Mouse (Mus musculus) G1E-ER4 (cell line): ENCODE measurements around the gene Exph5. TPM values are rescaled to one million over a fixed set of nuclear protein-coding genes. Genes with fewer than 3 reads are reported as not detected.

Source experiments
- GATA1 ChIP-seq: IDR thresholded peaks from one replicate; pipeline ENCODE4 v1.8.0; 2012; ENCODE audit warnings: low read length, inconsistent platforms
- polyA plus RNA-seq: library from polyadenylated mRNA; stranded (reverse); fragments of >175 nt; gene quantifications from 2 replicates; pipeline ENCODE4 v1.2.3, GENCODE M21; 2012

The Exph5 gene
- polyA plus RNA-seq, 1 experiment = not detected

DNA sequence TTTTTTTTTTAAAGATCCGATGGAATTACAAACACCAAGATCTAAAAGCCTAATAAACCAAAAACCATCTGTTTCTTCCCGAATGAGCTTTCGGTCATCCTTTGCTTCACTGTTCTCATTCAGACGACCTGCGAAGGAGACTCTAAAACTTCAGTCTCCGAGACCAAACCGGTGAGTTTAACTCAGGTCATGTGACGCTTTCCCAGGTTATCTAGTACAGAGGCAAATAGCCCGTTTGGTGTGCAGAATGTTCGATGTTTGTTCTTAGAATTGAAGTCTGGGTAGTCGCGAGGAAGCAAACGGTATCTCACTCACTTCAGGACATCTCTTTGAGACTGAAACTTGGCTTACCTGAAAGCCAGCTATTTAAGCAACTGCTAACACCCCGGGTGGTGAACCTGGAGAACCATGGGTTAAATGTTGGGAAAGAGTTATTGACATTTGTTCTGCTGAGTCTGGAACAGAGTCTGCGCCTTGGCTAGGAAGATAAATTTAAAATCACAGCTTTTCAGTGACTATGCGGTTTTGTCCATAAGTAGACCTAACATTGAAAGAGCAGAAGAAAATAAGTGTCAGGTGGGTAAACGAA is 39.0 kb downstream of the Exph5 start:
- no peak for TF ChIP-seq GATA1

GRCm38 (mm10) chr9:53340969-53341368 is 39.5 kb downstream of the Exph5 start:
- TF ChIP-seq GATA1 = no peak

DNA sequence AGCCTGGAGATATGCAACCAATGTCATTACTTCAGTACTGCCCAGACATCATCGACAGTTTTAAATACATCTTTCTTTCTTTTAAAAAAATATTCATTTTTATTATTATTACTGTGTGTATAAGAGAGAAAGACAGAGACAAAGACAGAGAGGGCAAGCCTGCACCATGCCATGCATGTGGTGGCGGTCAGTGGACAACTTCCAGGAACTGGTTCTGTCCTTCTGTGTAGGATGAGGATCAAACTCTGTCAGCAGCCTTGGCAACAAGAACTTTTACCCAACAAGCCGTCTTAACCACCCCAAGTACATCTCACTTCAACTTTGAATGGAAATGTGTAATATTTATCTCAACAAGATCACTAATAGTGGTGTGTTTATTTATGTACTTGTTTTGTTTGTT is 40.5 kb downstream of the Exph5 start:
- TF ChIP-seq GATA1 = no peak

DNA sequence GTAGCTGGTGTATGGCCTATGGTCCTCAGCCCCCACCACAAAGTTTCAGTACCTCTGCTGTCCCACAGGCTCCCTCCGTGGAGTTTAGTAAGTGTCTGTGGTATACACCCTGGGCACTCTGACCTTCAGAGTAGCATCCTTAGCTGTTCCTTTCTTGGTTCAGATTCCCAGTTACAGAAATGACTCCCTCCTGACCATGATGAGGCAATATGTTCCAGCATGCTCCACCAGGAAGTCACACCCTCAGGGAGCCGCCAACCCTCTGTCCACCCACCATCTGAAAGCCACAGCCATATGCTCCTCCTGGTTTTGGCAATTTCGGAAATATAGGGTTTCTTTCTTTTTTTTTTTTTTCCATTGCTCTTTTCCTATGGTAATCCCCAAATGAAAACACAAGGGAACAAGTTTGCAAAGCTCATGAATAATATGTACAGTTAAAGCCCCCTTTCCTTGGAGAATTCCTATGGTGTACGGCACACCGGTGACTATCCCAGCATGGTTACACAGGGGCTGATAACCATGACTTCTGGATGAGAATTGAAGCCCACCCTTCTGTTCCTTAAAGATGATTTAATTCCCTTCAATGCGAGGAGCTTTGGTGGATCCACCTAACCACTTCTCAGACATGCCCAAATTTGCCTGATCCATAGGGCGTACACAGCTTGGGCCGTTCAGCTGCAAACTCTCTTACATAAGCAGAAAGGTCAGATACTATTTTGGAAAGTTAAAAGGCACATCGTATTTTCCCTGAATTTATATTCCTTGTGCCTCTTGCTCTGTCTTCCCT is 43.4 kb downstream of the Exph5 start:
- no peak for TF ChIP-seq GATA1

DNA sequence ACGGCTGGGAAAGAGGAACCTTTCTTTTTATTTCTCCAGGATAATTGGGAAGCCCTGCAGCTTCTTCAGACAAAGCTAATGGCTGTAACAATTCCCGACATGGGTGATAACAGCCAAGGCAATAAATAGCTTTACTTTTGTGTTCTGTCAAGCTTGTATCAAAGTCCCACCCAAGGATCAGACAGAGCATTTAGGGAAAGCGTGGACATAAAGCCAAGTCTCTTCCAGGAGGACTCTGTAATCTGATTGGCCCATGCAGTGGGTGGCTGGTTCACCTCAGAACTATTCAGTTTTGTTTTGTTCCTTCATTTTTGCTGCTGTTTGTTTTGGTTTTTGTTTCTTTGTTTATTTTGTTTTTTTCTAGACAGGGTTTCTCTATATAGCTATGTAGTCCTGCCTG is 44.3 kb downstream of the Exph5 start:
- no peak for TF ChIP-seq GATA1

GRCm38 (mm10) chr9:53346402-53346801 is 44.9 kb downstream of the Exph5 start:
- no peak for TF ChIP-seq GATA1

- TF ChIP-seq GATA1 = no peak
These were observed 47.7 kb downstream of the Exph5 start for GRCm38 (mm10) chr9:53349211-53349610.

GRCm38 (mm10) chr9:53350331-53350730 is 48.9 kb downstream of the Exph5 start:
- no peak for TF ChIP-seq GATA1

DNA sequence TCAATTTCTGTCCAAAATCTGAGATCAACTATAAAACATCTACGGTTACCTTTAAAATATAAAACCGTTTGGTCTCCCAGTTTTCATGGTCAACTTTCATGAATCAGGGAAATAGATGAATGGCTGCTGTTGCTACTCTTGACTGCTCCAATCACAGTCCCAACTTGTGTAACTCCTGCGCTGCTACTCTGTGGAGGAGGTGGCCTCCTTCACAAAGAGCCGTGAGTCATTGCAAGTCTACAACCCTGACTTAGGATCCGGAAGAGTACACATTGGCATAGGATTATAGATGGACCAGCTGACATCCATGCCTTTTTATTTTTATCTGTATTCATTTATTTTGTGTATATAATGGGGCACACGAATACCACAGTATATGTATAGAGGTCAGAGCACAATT is 50.4 kb downstream of the Exph5 start:
- TF ChIP-seq GATA1 = no peak

DNA sequence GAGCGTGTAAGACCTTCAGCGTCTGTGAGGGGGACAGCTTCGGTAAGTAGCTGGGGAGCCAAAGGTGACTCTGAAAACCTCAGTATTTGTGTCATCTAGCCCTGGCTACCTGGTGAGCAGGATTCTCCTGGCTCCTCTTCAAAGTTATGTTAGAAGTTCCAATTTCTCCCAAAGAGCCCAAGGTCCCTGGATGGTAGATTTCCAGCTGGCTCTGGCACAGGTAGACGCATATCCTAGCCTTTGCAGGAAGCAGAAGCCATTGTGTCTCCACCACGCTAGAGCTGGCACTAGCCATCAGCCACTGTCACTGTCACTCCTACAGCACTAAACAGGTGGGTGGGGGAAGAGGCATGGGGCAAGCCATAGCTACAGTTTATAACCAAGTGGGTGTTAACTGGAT is 51.7 kb downstream of the Exph5 start:
- no peak for TF ChIP-seq GATA1

- no peak for TF ChIP-seq GATA1
These were observed 55.0 kb downstream of the Exph5 start for GRCm38 (mm10) chr9:53356219-53357155.

DNA sequence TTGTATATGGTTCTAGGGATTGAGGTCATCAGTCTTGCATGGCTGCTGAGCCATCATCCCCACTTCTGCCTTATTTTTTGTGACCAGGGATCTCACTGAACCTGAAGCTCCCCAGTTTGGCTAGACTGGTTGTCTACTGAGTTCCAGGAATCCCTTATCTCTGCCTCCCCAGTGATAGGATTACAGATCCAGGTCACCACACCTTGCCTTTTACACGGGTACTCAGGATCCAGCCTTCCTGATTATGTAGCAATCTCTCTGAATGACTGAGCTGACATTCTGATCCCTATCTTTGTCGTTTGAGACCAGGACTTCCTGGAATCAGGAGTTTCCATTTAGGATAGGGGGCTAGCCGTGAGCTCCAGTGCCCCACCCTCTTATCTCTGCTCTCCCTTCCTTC is 69.9 kb downstream of the Exph5 start:
- TF ChIP-seq GATA1 = no peak

GRCm38 (mm10) chr9:53375907-53376306 is 74.4 kb downstream of the Exph5 start:
- no peak for TF ChIP-seq GATA1

DNA sequence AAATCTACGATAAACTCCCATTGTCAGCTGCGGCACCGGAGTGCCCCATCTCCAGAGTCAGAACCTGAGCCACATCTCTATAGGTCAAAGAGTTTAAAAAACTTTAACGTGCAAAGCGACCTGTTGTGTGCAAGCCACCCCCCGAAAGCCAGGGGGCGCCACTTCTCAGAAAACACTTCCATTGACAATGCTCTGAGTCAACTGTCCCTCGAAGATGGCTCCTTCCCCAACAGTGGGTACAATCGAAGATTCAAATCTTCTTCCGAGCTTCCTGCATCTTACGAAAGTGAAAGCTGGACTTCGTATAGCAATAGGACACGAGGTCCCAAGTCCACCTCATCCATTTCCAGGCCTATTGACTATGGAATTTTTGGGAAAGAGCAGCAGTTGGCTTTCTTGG is 75.3 kb downstream of the Exph5 start:
- TF ChIP-seq GATA1 = no peak

- TF ChIP-seq GATA1 = no peak
These were observed 76.1 kb downstream of the Exph5 start for GRCm38 (mm10) chr9:53377597-53377996.

DNA sequence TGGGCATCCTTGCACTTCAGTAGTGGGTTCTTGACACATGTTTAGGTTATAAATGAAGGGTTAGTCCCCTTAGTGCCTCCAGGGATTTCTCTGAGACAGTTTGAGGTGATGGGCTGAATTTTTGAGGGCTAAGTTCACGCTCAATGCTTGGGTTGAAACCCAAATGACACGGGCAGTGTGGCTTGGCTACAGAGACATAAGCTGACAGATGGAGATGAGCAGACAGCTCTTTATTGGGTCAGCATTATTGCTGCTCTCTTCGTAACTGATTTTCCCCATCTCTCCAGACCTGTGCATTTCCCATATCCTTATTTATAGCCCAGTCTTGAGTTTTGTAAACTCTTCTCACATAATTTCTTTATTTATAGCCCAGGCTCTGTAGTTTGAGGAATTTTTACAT is 76.7 kb downstream of the Exph5 start:
- no peak for TF ChIP-seq GATA1
